Mouse (Mus musculus): Measurements from ENCODE around the gene Med21. TPM values are rescaled to one million over a fixed set of nuclear protein-coding genes. Genes with fewer than 3 reads are reported as not detected.

Med21 gene
- total and polyA plus RNA-seq, 3 experiments = 42.4 to 124 (median 56.0) TPM

DNA sequence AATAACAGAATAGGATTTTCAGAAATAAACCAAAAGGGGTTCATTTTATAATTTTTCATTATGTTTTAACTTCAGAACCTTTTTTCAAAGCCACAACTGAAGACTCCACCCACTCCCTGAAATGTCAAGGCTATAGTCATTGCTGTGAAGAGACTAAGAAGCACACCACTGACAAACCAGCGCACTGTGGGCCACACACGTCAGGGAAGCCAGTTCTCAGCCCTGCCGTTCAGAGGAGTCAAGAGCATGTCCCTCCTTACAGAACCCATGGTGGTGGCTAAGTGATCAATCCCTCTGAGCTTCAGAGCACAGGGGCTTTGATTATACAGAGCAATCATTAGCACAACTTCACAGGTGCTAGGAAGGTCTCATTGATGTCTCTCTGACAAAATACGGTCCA, 39.7 kb upstream of the Med21 start:
- no peak overlapping the region for H3K4me2 ChIP-seq (ENCODE audit: insufficient read depth, low read depth, poor library complexity, severe bottlenecking)
- dilution Hi-C loops (cut with MboI; ENCODE audit: extremely low pct_ligation_motif_present, extremely low pct_unique_long_range_greater_than_20kb, low sequenced_read_pairs) (no loop called here), in situ Hi-C loops (cut with MboI; ENCODE audit: low pct_ligation_motif_present, low pct_unique_long_range_greater_than_20kb, low sequenced_read_pairs) (no loop called here)
- no peaks in the 10 kb centered on the region for H3K27me3 ChIP-seq (replicated peaks)
- no peak for DNase-seq (ENCODE audit: extremely low read depth)
- no peak overlapping the region for H3K27ac ChIP-seq (ENCODE audit: insufficient read depth, low read depth)
- H3K9ac ChIP-seq (ENCODE audit: insufficient read depth, low read depth) = no peak overlapping the region
- TF ChIP-seq ZNF384 (IDR thresholded peaks at IDR 0.05; ENCODE audit: low read depth, low read length) (no peak), JUN (IDR thresholded peaks at IDR 0.05; ENCODE audit: insufficient read depth, low read depth, low read length) (no peak), ZMIZ1 (IDR thresholded peaks at IDR 0.05; ENCODE audit: low read depth, low read length) (no peak), ETS1 (conservative IDR thresholded peaks at IDR 0.05; ENCODE audit: low read depth, low read length) (no peak), USF2 (conservative IDR thresholded peaks at IDR 0.05; ENCODE audit: low read depth, low read length) (no peak), RAD21 (IDR thresholded peaks at IDR 0.05; ENCODE audit: low read depth, low read length) (no peak), MYC (IDR thresholded peaks at IDR 0.05; ENCODE audit: low read depth, low read length) (no peak), MAZ (IDR thresholded peaks at IDR 0.05; ENCODE audit: low read depth, low read length) (no peak), MAX (IDR thresholded peaks at IDR 0.05; ENCODE audit: low read length) (no peak), MAFK (IDR thresholded peaks at IDR 0.05; ENCODE audit: insufficient replicate concordance, low read length) (no peak), ZKSCAN1 (IDR thresholded peaks at IDR 0.05; ENCODE audit: borderline replicate concordance, low read depth, low read length) (no peak), JUND (conservative IDR thresholded peaks at IDR 0.05; ENCODE audit: low read depth, low read length) (no peak), TCF12 (IDR thresholded peaks at IDR 0.05; ENCODE audit: low read depth, low read length) (no peak), MXI1 (IDR thresholded peaks at IDR 0.05; ENCODE audit: low read depth, low read length) (no peak), EP300 (IDR thresholded peaks at IDR 0.05; ENCODE audit: low read length) (no peak), NELFE (IDR thresholded peaks at IDR 0.05; ENCODE audit: low read depth, low read length) (no peak)
- H3K36me3 ChIP-seq (replicated peaks in 1 of 2; ENCODE audit: control insufficient read depth in 1 of 2, insufficient read depth in 1 of 2, low read length in 1 of 2) = peaks cover 56 to 82% of the 10 kb centered on the region in 2 experiments
- no peaks in the 10 kb centered on the region for H3K9me3 ChIP-seq (replicated peaks; ENCODE audit: low read length)
- no peak overlapping the region for H3K4me3 ChIP-seq (replicated peaks in 1 of 3; ENCODE audit: low read depth in 2 of 3, low read length in 2 of 3, poor library complexity in 1 of 3)
- no peaks in the 10 kb centered on the region for H3K79me2 ChIP-seq (replicated peaks; ENCODE audit: control insufficient read depth, extremely low read depth, insufficient read depth, poor library complexity, severe bottlenecking)
- H3K4me1 ChIP-seq (ENCODE audit: control insufficient read depth in 1 of 2, insufficient read depth in 2 of 2) = no peaks in the 10 kb centered on the region

DNA sequence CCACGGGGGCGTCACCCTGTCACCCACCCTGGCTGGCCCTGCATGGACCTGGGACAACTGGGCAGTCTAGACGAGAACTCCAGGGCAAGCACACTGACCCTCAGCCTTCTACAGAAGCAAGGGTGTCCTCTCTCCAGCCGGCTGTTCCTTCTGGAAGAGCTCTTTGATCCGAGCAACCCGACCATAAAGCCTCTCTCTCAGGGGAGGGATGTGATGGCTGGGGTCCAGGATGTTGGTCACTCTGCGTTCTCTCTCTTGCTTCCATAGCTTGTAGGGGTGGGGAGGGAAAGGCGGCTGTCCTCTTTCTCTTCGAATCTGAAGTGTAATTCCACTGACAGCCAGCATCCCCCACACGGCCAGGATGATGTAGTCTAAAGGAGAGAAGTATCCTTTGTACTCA, 38.7 kb upstream of the Med21 start:
- Histone ChIP-seq H3K79me2 (replicated peaks; ENCODE audit: control insufficient read depth, extremely low read depth, insufficient read depth, poor library complexity, severe bottlenecking) (no peaks in the 10 kb centered on the region), H3K9me3 (replicated peaks; ENCODE audit: low read length) (no peaks in the 10 kb centered on the region), H3K27ac (ENCODE audit: insufficient read depth, low read depth) (no peak overlapping the region), H3K9ac (ENCODE audit: insufficient read depth, low read depth) (no peak overlapping the region), H3K4me1 (ENCODE audit: control insufficient read depth in 1 of 2, insufficient read depth in 2 of 2) (no peaks in the 10 kb centered on the region), H3K4me3 (replicated peaks in 1 of 3; ENCODE audit: low read depth in 2 of 3, low read length in 2 of 3, poor library complexity in 1 of 3) (no peak overlapping the region), H3K4me2 (ENCODE audit: insufficient read depth, low read depth, poor library complexity, severe bottlenecking) (no peak overlapping the region), H3K36me3 (replicated peaks in 1 of 2; ENCODE audit: control insufficient read depth in 1 of 2, insufficient read depth in 1 of 2, low read length in 1 of 2) (peaks cover 58 to 87% of the 10 kb centered on the region in 2 experiments), H3K27me3 (replicated peaks) (no peaks in the 10 kb centered on the region)
- in situ Hi-C loops (cut with MboI; ENCODE audit: low pct_ligation_motif_present, low pct_unique_long_range_greater_than_20kb, low sequenced_read_pairs) = no loop called here
- TF ChIP-seq ELF1 (IDR thresholded peaks at IDR 0.05; ENCODE audit: low read depth, low read length) (no peak), HCFC1 (IDR thresholded peaks at IDR 0.05; ENCODE audit: low read depth, low read length) (no peak), CTCF (conservative IDR thresholded peaks at IDR 0.05 in 1 of 2, IDR thresholded peaks at IDR 0.05 in 1 of 2; ENCODE audit: low read depth in 2 of 2, low read length in 2 of 2) (no peak), JUN (IDR thresholded peaks at IDR 0.05; ENCODE audit: insufficient read depth, low read depth, low read length) (no peak), ZNF384 (IDR thresholded peaks at IDR 0.05; ENCODE audit: low read depth, low read length) (no peak), MEF2A (IDR thresholded peaks at IDR 0.05; ENCODE audit: borderline replicate concordance, low read depth, low read length) (no peak), KAT2A (IDR thresholded peaks at IDR 0.05; ENCODE audit: insufficient replicate concordance, low read length) (no peak), ZMIZ1 (IDR thresholded peaks at IDR 0.05; ENCODE audit: low read depth, low read length) (no peak), MAZ (IDR thresholded peaks at IDR 0.05; ENCODE audit: low read depth, low read length) (no peak), NELFE (IDR thresholded peaks at IDR 0.05; ENCODE audit: low read depth, low read length) (no peak), CHD2 (IDR thresholded peaks at IDR 0.05; ENCODE audit: low read length) (no peak)
- DNase-seq (ENCODE audit: extremely low read depth) = no peak
- dilution Hi-C loops (cut with MboI; ENCODE audit: extremely low pct_ligation_motif_present, extremely low pct_unique_long_range_greater_than_20kb, low sequenced_read_pairs) = no loop called here

Data from CH12.LX (cell line).